ENCODE assay signal across 16 mouse cellular contexts in the genomic region with DNA sequence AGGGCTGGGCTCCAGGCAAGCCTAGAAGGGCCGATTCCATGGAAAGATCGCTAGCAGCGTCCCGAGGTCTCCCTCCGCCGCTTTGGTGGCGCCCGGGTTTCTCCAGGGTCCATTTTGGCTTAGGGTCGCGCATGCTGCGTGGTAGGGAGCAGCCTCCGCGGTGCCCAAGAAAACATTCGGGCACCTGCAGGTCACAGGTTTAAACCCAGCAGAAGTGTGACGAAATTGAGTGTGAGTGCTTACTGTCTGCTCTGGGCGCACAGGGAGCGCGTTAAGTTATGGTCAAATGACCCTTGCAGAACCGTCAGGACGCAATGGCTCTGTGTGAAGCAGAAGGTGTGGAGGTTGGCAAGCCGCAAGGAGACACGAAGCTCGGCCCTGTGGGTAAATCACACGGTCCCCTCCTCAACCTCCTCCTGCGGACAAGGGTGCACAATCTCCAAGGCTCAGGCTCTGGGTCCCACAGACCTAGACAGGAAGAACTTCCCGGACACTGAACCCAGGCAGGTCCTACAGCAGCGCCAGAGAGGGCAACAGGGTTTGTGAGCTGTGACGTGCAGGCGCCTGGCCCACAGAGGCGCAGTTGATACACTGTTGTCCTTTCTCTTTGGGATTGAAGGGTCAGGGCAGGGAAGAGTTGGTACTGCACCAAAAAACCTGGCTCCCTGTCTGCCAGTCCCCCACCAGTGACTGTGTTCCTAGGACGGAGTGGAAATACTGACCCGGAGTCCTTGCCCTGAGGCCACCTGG. TPM values are rescaled to one million over a fixed set of nuclear protein-coding genes. Genes with fewer than 3 reads are reported as not detected.
DNase-seq lines count a peak whose midpoint lies in the region; ATAC-seq and TF ChIP-seq lines count a peak whose summit lies in the region.
"Had no signal": no experiment of that assay in that cellular context is flagged by ENCODE, and none has a peak within 500 bp of the region (broad histone marks: within the 10 kb centered on the region; RNA-seq: fewer than 3 reads in every experiment).

No protein-coding gene starts in this region.

- DNase-seq in heart, embryonic 10.5 days (ENCODE audit: low spot score) = no peak
- no peak for DNase-seq in heart, postnatal 25 days (ENCODE audit: low spot score)
- DNase-seq in neural tube, embryonic 10.5 days (ENCODE audit: extremely low spot score, low spot score) = peak; percentile 51
- DNase-seq in liver, embryonic 14.5 days (ENCODE audit: low read depth in 3 of 3, low spot score in 3 of 3) = no peak
- no peak for DNase-seq in adrenal gland, postnatal 25 days
- no peak for DNase-seq in gastrocnemius, adult 2 months
- DNase-seq: adrenal gland, postnatal 36 days; cerebellum, adult 2 months; heart, postnatal 10 days; kidney, postnatal 10 days; layer of hippocampus, postnatal 36 days; right cerebral cortex, postnatal 14 days; thymus, adult 18-20 months had no signal

- no peak for TF ChIP-seq EP300 in liver, embryonic 14.5 days (IDR thresholded peaks at IDR 0.05; ENCODE audit: low read depth)

- ATAC-seq in neural tube, embryonic 15.5 days (ENCODE audit: low FRiP score) = no peak
- 0 out of 2 replicates have a peak, but pooled peaks have one; percentile 9 for ATAC-seq in liver, embryonic 14.5 days (ENCODE audit: insufficient read depth)
- ATAC-seq in megakaryocyte progenitor cell, adult 5-6 weeks (replicated peaks; ENCODE audit: poor library complexity) = no peak

- H3K4me1 ChIP-seq in heart, embryonic 10.5 days = peaks cover 35% of the 10 kb centered on the region
- peaks cover 11% of the 10 kb centered on the region for H3K4me1 ChIP-seq in neural tube, embryonic 15.5 days
- no peaks in the 10 kb centered on the region for H3K4me1 ChIP-seq in liver, embryonic 14.5 days (replicated peaks; ENCODE audit: control insufficient read depth in 2 of 2, insufficient read depth in 2 of 2, low read length in 1 of 2)

- H3K9me3 ChIP-seq in heart, embryonic 10.5 days = no peaks in the 10 kb centered on the region
- H3K9me3 ChIP-seq in neural tube, embryonic 15.5 days (replicated peaks) = no peaks in the 10 kb centered on the region
- H3K9me3 ChIP-seq in liver, embryonic 14.5 days (ENCODE audit: control insufficient read depth, low read length) = no peaks in the 10 kb centered on the region

- no peak overlapping the region for H3K4me2 ChIP-seq in neural tube, embryonic 15.5 days
- H3K4me2 ChIP-seq in liver, embryonic 14.5 days (ENCODE audit: low read depth) = no peak overlapping the region

- peak overlapping the region; percentile 17; the same call in 1 of the 2 replicates for H3K27ac ChIP-seq in heart, embryonic 10.5 days
- H3K27ac ChIP-seq in neural tube, embryonic 15.5 days (replicated peaks) = no peak overlapping the region
- no peak overlapping the region for H3K27ac ChIP-seq in liver, embryonic 14.5 days
- H3K27ac ChIP-seq in gastrocnemius, adult 2 months = no peak overlapping the region

- WGBS in heart, embryonic 10.5 days = 8% methylated on average over 32 of the region's 32 CpGs
- 5% methylated on average over 32 of the region's 32 CpGs for WGBS in neural tube, embryonic 15.5 days
- WGBS in liver, embryonic 14.5 days (ENCODE audit: insufficient replicate concordance) = 15% methylated on average over 32 of the region's 32 CpGs

- intact Hi-C loops in heart, postnatal 25 days (cut with DNase I) = loop anchor here (5.0 kb wide), 1 partner anchor 408 kb away; no protein-coding TSS in a partner anchor
- intact Hi-C loops in gastrocnemius, adult 2 months (cut with DNase I) = no loop called here

- H3K4me3 ChIP-seq in heart, embryonic 10.5 days = peak overlapping the region; percentile 46
- H3K4me3 ChIP-seq in neural tube, embryonic 15.5 days (replicated peaks) = no peak overlapping the region
- H3K4me3 ChIP-seq in liver, embryonic 14.5 days (ENCODE audit: insufficient read depth in 1 of 2, low read depth in 2 of 2, low read length in 2 of 2) = no peak overlapping the region
- no peak overlapping the region for H3K4me3 ChIP-seq in gastrocnemius, adult 2 months

- TF ChIP-seq CTCF in liver, embryonic 14.5 days (IDR thresholded peaks at IDR 0.05; ENCODE audit: low read depth) = no peak
- no peak for TF ChIP-seq CTCF in gastrocnemius, adult 2 months (IDR thresholded peaks at IDR 0.05)

- no peak overlapping the region for H3K9ac ChIP-seq in neural tube, embryonic 15.5 days (replicated peaks)
- no peak overlapping the region for H3K9ac ChIP-seq in liver, embryonic 14.5 days (replicated peaks)

- H3K36me3 ChIP-seq in heart, embryonic 10.5 days = no peaks in the 10 kb centered on the region; the same call in 1 of the 2 replicates
- H3K36me3 ChIP-seq in neural tube, embryonic 15.5 days = no peaks in the 10 kb centered on the region
- H3K36me3 ChIP-seq in liver, embryonic 14.5 days (replicated peaks; ENCODE audit: control insufficient read depth, insufficient read depth, low read depth) = no peaks in the 10 kb centered on the region

- H3K27me3 ChIP-seq in heart, embryonic 10.5 days (ENCODE audit: insufficient read depth, poor library complexity, severe bottlenecking) = peaks cover 93% of the 10 kb centered on the region
- H3K27me3 ChIP-seq in neural tube, embryonic 15.5 days (replicated peaks) = peaks cover 89% of the 10 kb centered on the region
- H3K27me3 ChIP-seq in liver, embryonic 14.5 days (ENCODE audit: control insufficient read depth, insufficient read depth, low read length) = peaks cover 78% of the 10 kb centered on the region

RNA-seq across cellular contexts. Expression of a gene that starts 5.6 kb away (rescaled TPM):
- 3.1 and 41.3 TPM in 2 replicates for polyA plus RNA-seq in heart, embryonic 10.5 days (2016; fragmentation: Nextera tagmentation; extraction: Ambion mirVana)
- total RNA-seq in heart, postnatal 25 days (2021) = under 1 TPM in 1 of 2 experiments, not detected in 1; 0.20 TPM
- polyA plus RNA-seq in neural tube, embryonic 15.5 days (2015; fragmentation: Nextera tagmentation; extraction: Ambion mirVana) = 1.6 and 15.7 TPM in 2 replicates
- polyA plus RNA-seq in liver, embryonic 14.5 days (2012; rRNA removed) = 2.5 and 3.7 TPM in 2 replicates
- 2.3 and 2.8 TPM in 2 replicates for polyA plus RNA-seq in liver, embryonic 14.5 days (2014; fragmentation: Nextera tagmentation; extraction: Ambion mirVana)
- total RNA-seq in adrenal gland, postnatal 25 days (2021) = 0.43 and 0.52 TPM in 2 replicates
- not detected in 2 replicates for total RNA-seq in megakaryocyte progenitor cell, adult 5-6 weeks (2015)
- not detected in 2 replicates for total RNA-seq in megakaryocyte progenitor cell, adult 5-6 weeks (2017)
- total RNA-seq in gastrocnemius, adult 2 months (2021) = under 1 TPM; 0.10 to 0.14 TPM
- total RNA-seq: megakaryocyte, adult 5-6 weeks had no signal

RNA-seq across cellular contexts. Expression of a gene that starts 18.4 kb away (rescaled TPM):
- polyA plus RNA-seq in heart, embryonic 10.5 days (2016; fragmentation: Nextera tagmentation; extraction: Ambion mirVana) = 57.0 and 58.7 TPM in 2 replicates
- total RNA-seq in heart, postnatal 25 days (2021) = 10 to 100 TPM; 13.2 to 14.2 TPM
- polyA plus RNA-seq in neural tube, embryonic 15.5 days (2015; fragmentation: Nextera tagmentation; extraction: Ambion mirVana) = 50.6 and 52.5 TPM in 2 replicates
- polyA plus RNA-seq in liver, embryonic 14.5 days (2012; rRNA removed) = 18.0 and 20.3 TPM in 2 replicates
- polyA plus RNA-seq in liver, embryonic 14.5 days (2014; fragmentation: Nextera tagmentation; extraction: Ambion mirVana) = 21.5 and 24.7 TPM in 2 replicates
- total RNA-seq in adrenal gland, postnatal 25 days (2021) = 31.1 and 44.8 TPM in 2 replicates
- 13.9 and 17.4 TPM in 2 replicates for total RNA-seq in megakaryocyte progenitor cell, adult 5-6 weeks (2015)
- 20.9 and 21.8 TPM in 2 replicates for total RNA-seq in megakaryocyte progenitor cell, adult 5-6 weeks (2017)
- total RNA-seq in gastrocnemius, adult 2 months (2021) = 10 to 100 TPM; 16.2 to 17.9 TPM

RNA-seq across cellular contexts. Expression of a gene that starts 26.2 kb away (rescaled TPM):
- polyA plus RNA-seq in heart, embryonic 10.5 days (2016; fragmentation: Nextera tagmentation; extraction: Ambion mirVana) = 12.4 and 14.8 TPM in 2 replicates
- 1 to 10 TPM; 2.0 to 2.2 TPM for total RNA-seq in heart, postnatal 25 days (2021)
- 3.4 TPM in 2 replicates for polyA plus RNA-seq in neural tube, embryonic 15.5 days (2015; fragmentation: Nextera tagmentation; extraction: Ambion mirVana)
- 0.06 TPM in 2 replicates for polyA plus RNA-seq in liver, embryonic 14.5 days (2012; rRNA removed)
- 0.06 TPM in 1 of 2 replicates, not detected in the other for polyA plus RNA-seq in liver, embryonic 14.5 days (2014; fragmentation: Nextera tagmentation; extraction: Ambion mirVana)
- total RNA-seq in adrenal gland, postnatal 25 days (2021) = 2.7 and 3.6 TPM in 2 replicates
- total RNA-seq in megakaryocyte progenitor cell, adult 5-6 weeks (2015) = not detected in 2 replicates
- not detected in 2 replicates for total RNA-seq in megakaryocyte progenitor cell, adult 5-6 weeks (2017)
- total RNA-seq in gastrocnemius, adult 2 months (2021) = under 1 TPM; 0.20 TPM
- total RNA-seq: megakaryocyte, adult 5-6 weeks had no signal

RNA-seq across cellular contexts. Expression of a gene that starts 37.9 kb away (rescaled TPM):
- 0.53 and 2.0 TPM in 2 replicates for polyA plus RNA-seq in heart, embryonic 10.5 days (2016; fragmentation: Nextera tagmentation; extraction: Ambion mirVana)
- total RNA-seq in heart, postnatal 25 days (2021) = under 1 TPM in 1 of 2 experiments, not detected in 1; 0.16 TPM
- polyA plus RNA-seq in neural tube, embryonic 15.5 days (2015; fragmentation: Nextera tagmentation; extraction: Ambion mirVana) = 0.15 and 0.51 TPM in 2 replicates
- polyA plus RNA-seq in liver, embryonic 14.5 days (2012; rRNA removed) = 0.07 and 0.10 TPM in 2 replicates
- polyA plus RNA-seq in liver, embryonic 14.5 days (2014; fragmentation: Nextera tagmentation; extraction: Ambion mirVana) = 0.05 and 0.08 TPM in 2 replicates
- 0.27 and 0.33 TPM in 2 replicates for total RNA-seq in adrenal gland, postnatal 25 days (2021)
- not detected in 2 replicates for total RNA-seq in megakaryocyte progenitor cell, adult 5-6 weeks (2015)
- total RNA-seq in megakaryocyte progenitor cell, adult 5-6 weeks (2017) = not detected in 2 replicates
- not detected for total RNA-seq in gastrocnemius, adult 2 months (2021)
- total RNA-seq: layer of hippocampus, postnatal 36 days; megakaryocyte, adult 5-6 weeks had no signal
- polyA plus RNA-seq: cerebellum, adult 2 months had no signal
